Mouse (Mus musculus): ENCODE results near the gene Atp8a2.

Gene Atp8a2

GRCm38 (mm10) chr14:60196884-60197283, at the start of gene Atp8a2:
TSS of gene Atp8a2 (minus strand) at chr14:60197179.
- DNase-seq = no peak

DNA sequence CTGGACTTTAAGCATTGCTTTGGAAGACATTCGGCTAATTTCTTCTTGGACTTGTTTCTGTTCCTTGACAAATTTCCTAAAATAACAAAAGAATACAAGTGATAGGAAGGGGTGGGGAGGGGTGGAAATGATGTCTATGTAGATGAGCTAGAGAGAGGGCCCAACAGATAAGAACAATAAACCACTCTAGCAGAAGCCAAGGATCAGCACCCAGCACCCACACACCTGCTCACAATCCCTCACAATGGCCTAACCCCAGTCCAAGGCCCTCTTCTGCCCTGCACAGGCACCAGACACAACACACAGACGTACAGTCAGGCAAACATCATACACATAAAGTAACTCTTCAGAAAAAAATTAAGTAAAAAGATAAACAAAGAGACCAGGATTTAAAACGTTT, 41.6 kb upstream of the Atp8a2 start:
- no peak for DNase-seq

GRCm38 (mm10) chr14:60219886-60220285, 22.9 kb upstream of the Atp8a2 start:
- DNase-seq = no peak

- no peak for DNase-seq
These were observed 20.6 kb upstream of the Atp8a2 start for GRCm38 (mm10) chr14:60217616-60218015.

DNA sequence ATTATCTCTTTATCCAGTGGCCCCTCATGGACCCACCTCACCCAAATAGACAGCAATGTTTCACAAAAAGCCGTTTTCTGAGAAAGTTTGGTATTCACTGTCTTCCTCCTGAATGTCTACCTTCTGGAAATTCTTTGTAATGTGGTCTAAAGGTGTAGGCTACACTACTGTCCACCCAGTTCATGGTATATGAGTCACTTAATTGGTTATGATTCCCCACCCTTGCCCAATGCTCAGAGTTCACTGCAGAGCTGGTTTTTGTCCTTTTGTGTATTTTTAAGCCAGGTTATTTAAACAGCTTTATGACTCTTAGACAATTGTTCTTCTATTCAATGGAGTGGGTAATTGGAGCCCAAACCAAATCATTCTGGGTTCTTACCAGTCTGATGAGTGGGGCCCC, 19.1 kb upstream of the Atp8a2 start:
- no peak for DNase-seq

GRCm38 (mm10) chr14:60215000-60215399, 18.0 kb upstream of the Atp8a2 start:
- no peak for DNase-seq

DNA sequence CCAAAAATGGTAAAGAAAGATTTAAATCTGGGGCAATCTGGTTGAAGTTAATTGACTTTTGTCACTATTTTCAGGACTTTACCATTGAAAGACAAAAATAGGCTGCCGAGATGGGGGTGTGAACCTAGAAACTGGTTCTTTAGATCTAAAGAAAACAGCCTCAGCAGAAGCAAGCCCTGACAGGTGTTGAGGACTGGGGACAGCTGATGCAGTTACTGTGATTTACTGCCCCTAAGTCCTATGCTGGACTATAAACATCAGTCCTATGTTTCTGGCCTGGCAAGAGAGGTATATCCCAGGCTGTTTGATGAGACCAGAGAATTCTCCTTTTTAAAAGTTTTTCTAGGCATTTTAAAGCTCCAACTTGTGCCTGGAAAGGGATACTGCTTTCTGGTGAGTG, 17.1 kb upstream of the Atp8a2 start:
- no peak for DNase-seq

GRCm38 (mm10) chr14:60209166-60209565, 12.2 kb upstream of the Atp8a2 start:
- no peak for DNase-seq

- no peak for DNase-seq
These were observed 8.0 kb upstream of the Atp8a2 start for GRCm38 (mm10) chr14:60204993-60205392.

DNA sequence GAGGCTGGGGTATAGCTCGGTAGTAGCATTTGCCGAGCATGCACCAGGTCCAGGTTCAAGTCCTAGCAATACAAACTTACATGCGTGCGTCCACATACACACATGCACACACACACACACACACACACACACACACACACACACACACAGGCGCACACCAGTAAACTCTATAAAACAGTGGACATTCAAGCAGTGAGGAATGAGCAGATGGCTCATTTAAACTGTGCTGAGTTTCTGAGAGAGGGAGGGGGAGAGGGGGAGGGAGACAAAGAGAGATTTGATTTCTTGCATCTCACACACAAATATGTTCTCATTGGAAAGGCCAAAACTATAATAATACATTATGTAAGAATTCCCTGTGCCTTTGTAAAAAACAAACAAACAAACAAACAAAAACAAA, 980 bp downstream of the Atp8a2 start:
- no peak for DNase-seq

GRCm38 (mm10) chr14:60194606-60195005, 2.4 kb downstream of the Atp8a2 start:
- DNase-seq = no peak

DNA sequence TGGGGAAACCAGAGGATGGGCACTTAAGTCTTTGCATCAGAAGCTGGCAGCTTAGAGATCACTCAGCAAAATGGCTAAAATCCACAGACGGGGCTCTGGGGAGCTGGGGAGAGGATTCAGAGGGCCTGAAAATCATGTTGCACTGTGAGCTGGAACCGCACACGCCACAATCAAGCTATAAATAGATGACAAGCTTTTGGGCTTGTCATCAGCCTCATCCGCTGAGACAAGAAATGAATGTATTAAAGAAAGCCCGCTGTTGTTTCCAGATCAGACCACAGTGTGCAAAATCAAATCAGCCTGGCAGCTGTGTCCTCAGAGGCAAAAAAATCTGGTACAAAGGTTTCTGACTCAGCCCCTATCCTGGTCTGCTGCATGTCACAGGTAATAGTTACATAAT, 7.2 kb downstream of the Atp8a2 start:
- DNase-seq = no peak

GRCm38 (mm10) chr14:60188201-60188825, 8.7 kb downstream of the Atp8a2 start:
- DNase-seq = no peak

DNA sequence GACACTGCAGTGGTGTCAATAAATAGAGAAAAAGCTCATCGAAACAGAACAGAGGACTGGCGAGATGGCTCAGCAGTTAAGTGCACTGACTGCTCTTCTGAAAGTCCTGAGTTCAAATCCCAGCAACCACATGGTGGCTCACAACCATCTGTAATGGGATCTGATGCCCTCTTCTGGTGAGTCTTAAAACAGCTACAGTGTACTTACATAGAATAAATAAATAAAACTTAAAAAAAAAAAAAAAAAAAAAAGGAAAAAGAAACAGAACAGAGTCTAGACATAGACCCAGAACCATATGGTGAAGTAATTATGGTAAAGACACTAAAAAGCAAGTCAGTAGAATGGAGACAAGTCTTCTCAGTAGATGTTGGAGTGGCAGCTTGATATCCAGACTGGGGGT, 15.7 kb downstream of the Atp8a2 start:
- DNase-seq = no peak

DNA sequence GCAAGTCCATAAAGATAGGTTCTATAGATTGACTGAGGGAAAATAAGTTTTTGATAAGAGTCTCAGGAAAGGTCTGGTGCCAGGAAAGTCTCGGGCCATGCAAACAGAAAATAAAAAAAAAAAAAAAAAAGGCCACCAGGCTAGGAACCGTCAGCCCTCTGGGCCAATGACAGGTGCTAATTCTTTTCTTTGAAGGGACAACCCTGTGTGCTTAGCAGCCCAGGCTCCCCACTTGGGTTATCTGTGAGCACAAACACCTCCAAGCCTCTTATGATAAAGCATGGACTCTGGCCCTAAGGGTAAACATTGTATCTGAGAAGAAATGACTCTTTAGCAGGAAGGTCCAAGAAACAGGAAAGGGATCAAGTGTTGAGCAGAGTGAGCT, 18.4 kb downstream of the Atp8a2 start:
- DNase-seq = no peak

- no peak for DNase-seq
These were observed 19.1 kb downstream of the Atp8a2 start for GRCm38 (mm10) chr14:60177614-60178570.

DNA sequence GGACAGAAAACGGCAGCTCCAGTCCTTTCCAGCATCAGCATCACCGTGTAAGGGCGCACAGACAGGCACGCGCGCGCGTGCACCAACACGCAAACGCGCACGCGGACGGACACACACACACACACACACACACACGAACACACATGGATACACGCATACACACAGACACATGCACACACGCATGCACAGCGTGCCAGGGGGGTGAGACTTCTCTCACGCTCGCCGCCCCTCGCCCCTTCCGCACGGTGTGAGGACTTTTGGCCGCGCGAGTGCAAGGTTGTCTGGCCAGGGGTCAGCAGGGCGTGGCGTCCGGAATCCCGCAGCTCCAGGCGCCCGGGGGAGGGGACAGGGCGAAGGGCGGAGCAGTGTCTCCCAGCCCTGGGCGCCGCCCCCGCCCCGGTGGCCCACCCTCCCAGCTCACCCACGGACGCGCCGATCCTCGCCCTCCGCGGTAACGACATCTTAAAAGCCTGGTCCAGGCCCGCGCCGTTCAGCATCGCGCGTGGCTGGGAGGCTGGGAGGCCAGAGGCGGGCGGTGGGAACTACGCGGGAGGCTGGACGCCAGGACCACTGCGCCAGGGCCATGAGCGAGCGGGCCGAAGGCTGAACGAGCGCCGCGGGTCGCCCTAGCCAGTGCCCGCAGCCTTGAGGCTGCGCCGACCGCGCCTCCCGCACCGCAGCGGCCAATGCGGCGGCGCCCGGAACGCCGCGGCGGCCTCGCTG, 19.9 kb downstream of the Atp8a2 start:
- peak; percentile 82 to 86 for DNase-seq

DNA sequence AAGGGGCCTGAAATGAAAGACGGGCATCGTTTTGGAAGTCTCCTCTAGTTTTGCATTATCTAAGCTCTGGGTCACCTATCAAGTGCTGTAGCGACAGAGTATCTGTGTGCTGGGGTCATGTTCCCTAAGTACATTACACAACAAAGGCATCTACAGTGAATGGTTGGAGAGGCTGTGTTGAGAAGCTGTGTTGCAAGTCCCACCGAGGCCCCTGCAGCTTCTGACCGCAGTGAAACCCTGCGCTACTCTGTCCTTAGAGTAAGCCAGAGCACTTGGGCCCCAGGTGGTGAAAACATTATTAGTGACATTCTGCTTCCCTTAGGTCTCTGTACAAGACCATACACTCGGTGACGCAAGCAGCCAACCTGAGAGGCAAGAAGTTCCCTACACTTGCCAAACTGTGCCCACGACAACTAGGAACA, 20.5 kb downstream of the Atp8a2 start:
- DNase-seq = no peak

GRCm38 (mm10) chr14:60172286-60173055, 24.5 kb downstream of the Atp8a2 start:
- DNase-seq = no peak

- DNase-seq = no peak
These were observed 26.0 kb downstream of the Atp8a2 start for GRCm38 (mm10) chr14:60170845-60171610.

GRCm38 (mm10) chr14:60163367-60163766, 33.6 kb downstream of the Atp8a2 start:
- DNase-seq = no peak

DNA sequence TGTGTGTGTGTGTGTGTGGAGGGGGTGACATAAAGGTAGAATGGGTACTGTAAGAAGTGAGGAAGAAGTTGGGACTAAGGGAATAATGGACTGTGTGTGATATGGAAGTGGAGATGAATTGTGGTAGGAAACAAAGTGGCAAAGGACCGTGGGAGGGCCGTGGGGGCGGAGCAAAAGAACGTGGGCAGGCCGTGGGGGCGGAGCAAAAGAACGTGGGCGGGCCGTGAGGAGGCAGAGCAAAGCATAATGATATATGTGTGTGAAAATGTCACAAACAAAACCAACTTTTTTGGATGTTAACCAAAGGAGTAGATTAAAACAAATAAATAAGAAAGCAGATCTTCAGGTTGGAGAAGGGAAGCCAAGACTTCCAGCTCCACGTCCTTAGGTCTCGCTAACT, 44.6 kb downstream of the Atp8a2 start:
- DNase-seq = no peak
